Mouse (Mus musculus) cerebellum, adult 11 months (tissue): ENCODE measurements around the gene Triap1.
"Not testable (repeated sequence)": the region's sequence is repeated elsewhere in the genome, so short reads cannot be mapped to it uniquely, and the experiment has no call there.

Experiments used
- DNase-seq: peaks from one replicate; pipeline ENCODE4 v3.0.0; 2022

Triap1 gene

DNA sequence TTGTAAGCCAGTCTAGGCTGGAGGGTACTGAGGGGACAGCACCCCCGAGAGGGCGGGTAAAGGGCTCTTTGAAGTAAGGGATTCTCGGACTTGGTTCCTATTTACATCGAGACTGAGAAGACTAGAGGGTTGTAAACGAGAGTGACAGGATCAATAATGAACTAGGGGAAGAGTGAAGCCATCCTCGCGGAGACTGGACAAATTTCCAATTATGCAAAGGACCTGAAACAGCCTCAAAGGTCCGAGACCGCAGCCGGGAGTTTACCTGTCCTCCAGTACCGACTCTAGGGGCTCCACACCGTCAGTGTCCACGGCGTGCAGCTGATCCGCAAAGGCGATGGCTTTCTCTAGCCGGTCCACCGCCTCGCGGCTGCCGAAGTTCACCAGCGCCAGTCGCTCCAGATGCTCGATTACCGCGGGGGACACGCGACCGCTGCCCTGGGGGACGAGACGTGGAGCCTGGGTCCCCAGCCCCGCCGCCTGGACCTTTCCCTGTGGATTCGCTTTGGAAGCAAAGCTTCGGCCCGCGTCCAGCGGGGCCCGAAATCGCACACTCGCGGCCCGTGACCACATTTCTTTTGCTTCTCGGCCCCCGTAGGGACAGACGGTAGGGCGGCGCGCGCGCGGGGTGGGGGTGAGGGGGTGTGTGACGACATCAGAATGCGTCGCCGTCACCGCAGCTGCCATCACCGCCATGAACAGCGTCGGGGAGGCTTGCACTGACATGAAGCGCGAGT lies at the start of gene Triap1, which contains the start of gene Gatc:
TSS of gene Triap1 (plus strand) at position 649 of the 737 bp plus-strand sequence.
TSS of gene Gatc (minus strand) at position 602 of the 737 bp plus-strand sequence.
- DNase-seq, result peak; percentile 85

DNA sequence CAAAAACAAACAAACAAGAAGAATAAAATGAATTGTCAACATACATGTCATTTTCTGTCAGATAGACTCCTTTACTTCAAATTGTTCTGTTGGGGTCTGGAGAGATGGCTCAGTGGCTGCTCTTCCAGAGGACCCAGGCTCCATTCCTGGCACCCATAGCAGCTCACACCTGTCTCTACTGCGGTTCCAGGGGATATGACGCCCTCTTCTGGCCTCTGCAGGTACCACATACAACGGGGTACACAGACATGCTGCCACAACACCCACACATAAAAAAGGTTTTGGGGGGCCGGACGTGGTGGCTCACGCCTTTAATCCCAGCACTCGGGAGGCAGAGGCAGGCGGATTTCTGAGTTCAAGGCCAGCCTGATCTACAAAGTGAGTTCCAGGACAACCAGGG lies 46.9 kb upstream of the Triap1 start:
- no peak for DNase-seq

GRCm38 (mm10) chr5:115296347-115296746 lies 44.7 kb upstream of the Triap1 start:
- no peak for DNase-seq

- DNase-seq, result peak; percentile 55
Measured at GRCm38 (mm10) chr5:115300035-115300744, 40.8 kb upstream of the Triap1 start.

GRCm38 (mm10) chr5:115300792-115301614 lies 40.0 kb upstream of the Triap1 start, which contains the start of gene Dynll1:
Dynll1 (minus strand) TSS chr5:115300999.
- peak; percentile 99 for DNase-seq

GRCm38 (mm10) chr5:115301615-115302014 lies 39.4 kb upstream of the Triap1 start:
- no peak for DNase-seq

DNA sequence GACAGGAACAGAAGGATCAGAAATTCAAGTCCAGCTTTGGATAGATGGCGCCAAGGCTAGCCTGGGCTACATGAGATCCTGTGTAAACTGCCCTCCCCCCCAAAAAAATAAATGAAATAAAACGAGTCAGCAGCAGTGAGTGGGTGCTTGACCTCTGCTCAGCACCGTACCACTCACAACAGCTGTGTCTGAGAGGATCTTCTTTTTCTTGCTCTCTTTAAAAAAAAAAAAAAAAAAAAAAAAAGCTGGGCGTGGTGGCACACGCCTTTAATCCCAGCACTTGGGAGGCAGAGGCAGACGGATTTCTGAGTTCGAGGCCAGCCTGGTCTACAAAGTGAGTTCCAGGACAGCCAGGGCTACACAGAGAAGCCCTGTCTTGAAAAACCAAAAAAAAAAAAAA lies 38.8 kb upstream of the Triap1 start:
- DNase-seq, result not testable (repeated sequence)

GRCm38 (mm10) chr5:115312354-115312753 lies 28.7 kb upstream of the Triap1 start:
- DNase-seq, result no peak

DNA sequence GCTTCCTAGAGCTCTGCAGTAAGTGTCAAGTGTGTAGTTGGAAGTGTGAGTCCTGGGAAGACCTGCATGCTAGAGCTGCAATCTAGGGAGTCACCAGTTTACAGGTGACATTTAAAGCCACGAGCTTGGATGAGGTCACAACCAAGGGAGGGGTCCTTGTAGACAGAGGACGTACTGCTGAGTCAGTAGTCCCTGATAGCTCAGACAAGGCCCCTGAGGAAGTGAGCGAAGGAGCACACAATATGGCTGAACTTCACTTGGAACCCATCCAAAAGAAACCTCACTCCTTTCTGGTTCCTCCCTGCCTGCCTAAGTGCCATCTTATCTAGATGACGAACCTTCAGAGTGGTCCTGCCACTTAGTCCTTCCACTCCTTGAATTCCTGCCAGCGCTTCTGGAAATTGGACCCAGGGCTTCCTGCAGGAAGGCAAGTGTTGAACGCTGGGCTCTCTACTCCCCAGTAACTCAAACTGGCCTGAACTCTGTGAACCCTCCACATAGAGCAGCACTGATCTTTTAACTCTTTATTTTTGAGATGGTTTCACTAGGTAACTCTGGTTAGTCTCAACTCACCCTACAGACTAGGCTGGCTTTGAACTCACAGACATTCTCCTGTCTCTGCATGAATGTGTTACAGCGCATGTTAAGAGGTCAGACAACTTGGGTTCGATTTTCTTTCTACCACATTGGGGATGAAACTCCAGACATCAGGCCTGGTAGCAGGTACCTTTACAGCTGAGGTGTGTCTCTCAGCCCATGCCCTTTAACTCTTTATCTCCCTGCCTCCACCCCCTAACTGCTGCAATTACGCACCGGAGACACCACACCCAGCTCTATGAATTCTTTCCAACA lies 28.0 kb upstream of the Triap1 start:
- no peak for DNase-seq

DNA sequence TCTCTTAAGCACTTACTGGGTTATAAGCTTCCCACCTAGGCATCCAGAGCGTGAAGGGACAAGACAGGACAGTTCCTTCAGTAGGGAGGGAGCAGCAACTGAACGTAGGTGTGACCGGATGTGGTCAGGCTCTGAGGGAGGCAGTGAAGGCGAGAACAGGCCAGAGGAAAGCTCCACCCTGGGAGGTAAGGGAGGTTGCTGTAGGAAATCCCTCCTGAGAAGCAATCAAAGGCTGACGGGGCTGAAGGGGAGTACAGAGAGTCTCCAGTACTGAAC lies 27.4 kb upstream of the Triap1 start:
- no peak for DNase-seq

GRCm38 (mm10) chr5:115316968-115317644 lies 23.9 kb upstream of the Triap1 start:
- no peak for DNase-seq

- DNase-seq, result no peak
Measured at GRCm38 (mm10) chr5:115317645-115318328, 23.2 kb upstream of the Triap1 start.

DNA sequence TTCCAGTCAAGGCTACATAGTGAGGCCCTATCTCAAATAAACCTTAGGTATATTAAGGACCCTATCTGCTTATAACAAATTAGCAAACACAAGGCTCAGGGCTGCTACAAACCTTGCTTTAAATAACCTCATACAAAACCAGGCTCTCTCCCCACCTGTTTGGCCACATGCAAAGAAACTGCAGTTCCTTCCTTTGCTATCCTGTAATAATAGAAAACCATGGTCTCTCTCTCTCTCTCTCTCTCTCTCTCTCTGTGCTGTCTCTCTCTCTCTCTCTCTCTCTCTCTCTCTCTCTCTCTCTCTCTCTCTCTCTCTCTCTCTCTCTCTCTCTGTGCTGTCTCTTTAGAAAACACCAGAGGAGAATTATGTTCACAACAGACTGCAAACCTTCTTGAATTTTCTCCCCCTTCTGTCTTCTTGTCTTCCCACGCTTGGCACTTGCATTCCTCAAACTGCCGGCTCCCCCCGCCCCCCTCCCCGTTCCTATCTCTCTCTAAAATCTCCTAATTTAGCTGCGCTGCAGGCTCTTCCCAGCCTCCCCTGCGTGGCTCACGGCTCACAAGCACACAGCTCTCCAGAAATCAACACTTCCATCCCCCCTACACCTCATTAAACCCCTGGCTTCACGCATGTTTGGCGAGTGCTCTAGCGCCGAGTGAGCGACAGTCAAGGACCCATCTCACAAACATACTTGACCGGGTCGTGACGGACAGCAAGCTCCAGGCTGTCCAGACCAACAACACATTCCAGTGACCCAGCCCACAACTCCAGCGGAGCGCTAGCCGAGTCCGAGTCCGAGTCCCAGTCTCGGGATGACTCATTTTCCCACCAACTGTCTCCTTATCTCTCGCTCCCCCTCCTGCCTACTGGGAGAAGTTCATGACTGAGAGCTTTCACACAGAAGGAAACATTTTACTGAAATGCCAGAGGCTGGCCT lies 21.8 kb upstream of the Triap1 start:
- DNase-seq, result peak; percentile 68

DNA sequence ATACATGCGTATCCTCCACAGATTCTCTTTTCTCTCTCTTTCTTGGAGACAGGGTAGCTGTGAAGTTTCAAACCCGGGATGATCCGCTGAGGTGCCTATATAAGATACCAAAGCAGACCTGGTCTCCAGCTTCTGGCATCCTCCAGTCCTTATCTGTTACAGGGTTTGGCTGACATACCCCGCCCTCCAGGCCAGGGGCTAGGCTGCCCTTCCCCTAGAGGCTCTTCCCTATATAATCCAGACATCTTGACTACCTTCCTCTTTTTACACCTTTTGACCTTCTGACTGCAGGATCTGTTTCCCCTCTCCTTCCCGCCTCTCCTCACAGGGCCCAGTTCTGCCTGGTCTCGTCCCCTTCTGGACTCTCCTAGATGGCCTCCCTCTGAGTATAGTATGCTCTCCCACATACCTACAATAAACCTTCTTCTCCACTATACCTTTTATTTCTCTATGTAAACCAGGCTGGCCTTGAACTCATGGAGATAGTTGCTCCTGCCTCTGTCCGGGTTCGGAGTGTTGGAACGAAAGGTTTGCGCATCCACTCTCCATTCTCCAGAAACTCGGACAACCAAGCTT lies 14.7 kb upstream of the Triap1 start:
- DNase-seq, result no peak

DNA sequence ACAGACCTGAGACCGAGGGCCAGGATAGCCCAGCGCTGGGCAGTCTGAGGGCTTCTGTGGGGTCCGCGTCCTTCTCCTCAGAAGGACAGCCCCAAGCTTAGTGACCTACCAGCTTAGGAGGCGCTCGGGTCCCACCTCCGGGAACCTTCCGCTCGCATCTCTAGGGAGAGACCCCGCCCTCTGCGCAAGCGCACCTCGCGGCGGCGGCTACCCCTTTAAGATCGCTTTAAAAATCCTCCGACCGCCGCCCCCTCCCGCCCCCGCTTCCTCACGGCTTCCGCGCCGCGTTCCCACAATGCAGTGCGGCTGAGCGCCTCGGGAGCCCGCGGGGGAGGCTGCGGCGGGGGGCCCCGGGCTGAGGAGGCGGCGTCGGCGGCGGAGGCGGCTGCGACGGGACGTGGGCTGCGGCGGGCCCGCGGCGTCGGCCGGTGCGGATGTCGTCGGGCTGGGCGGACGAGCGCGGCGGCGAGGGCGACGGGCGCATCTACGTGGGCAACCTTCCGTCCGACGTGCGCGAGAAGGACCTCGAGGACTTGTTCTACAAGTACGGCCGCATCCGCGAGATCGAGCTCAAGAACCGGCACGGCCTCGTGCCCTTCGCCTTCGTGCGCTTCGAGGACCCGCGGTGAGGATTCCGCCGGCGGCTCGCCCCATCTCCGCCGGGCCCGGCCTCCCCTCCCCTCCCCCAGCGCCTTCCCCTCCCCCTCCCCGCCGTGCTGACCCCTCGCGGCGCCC lies 14.0 kb upstream of the Triap1 start, which contains the start of gene Srsf9:
TSS of gene Srsf9 (plus strand) at position 303 of the 735 bp plus-strand sequence.
- peak; percentile 96 for DNase-seq

- peak; percentile 44 for DNase-seq
Measured at GRCm38 (mm10) chr5:115327610-115328548, 13.1 kb upstream of the Triap1 start.

DNA sequence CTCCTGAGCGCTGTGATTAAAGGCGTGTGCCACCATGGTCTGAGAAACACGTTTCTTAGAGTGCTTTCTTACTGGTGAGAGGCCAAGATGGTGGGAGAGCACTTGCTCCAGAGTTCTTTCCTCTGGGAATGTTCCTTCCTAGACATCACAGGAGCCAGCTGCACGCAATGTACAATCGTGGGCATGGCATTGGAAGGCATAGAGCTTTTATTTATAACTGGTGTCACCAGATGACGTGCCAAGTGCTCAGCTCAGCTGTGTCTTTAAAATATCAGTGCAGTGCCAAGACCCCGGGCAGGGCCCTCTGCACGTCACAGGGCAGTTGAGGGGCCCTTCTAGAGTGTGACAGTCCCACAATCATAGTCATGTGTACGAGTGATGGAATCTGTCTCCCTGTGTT lies 10.1 kb upstream of the Triap1 start:
- no peak for DNase-seq

- no peak for DNase-seq
Measured at GRCm38 (mm10) chr5:115333626-115334025, 7.4 kb upstream of the Triap1 start.
